Mouse (Mus musculus): ENCODE data around the gene N4bp1.

GRCm38 (mm10) chr8:86872097-86872815, 12.8 kb downstream of the N4bp1 start:
- TF ChIP-seq POLR2A (IDR thresholded peaks at IDR 0.05; ENCODE audit: low read depth, low read length) (no peak), CTCF (conservative IDR thresholded peaks at IDR 0.05; ENCODE audit: insufficient read depth, insufficient read length, low read depth, low read length) (no peak)
